Mouse (Mus musculus) ES-E14 (cell line): ENCODE results near the gene Gh.

Source experiments
- CHD2 ChIP-seq: IDR thresholded peaks from 2 replicates; pipeline ENCODE4 v1.6.1; 2014; ENCODE audit warnings: mild to moderate bottlenecking, low read depth, low read length, inconsistent platforms
- HCFC1 ChIP-seq: IDR thresholded peaks from 2 replicates; pipeline ENCODE4 v1.6.1; 2012; ENCODE audit warnings: low read length, inconsistent platforms, borderline replicate concordance; ENCODE audit not compliant: insufficient read depth
- MAFK ChIP-seq: IDR thresholded peaks from 2 replicates; pipeline ENCODE4 v1.6.1; 2014; ENCODE audit warnings: mild to moderate bottlenecking, low read depth, low read length, inconsistent platforms; ENCODE audit not compliant: insufficient read depth
- ZC3H11A ChIP-seq: IDR thresholded peaks from 2 replicates; pipeline ENCODE4 v1.6.1; 2012; ENCODE audit warnings: low read depth, mild to moderate bottlenecking, inconsistent platforms, low read length, borderline replicate concordance

- TF ChIP-seq CHD2 = no peak
- TF ChIP-seq MAFK = no peak
- no peak for TF ChIP-seq ZC3H11A
- TF ChIP-seq HCFC1 = no peak
These were observed 12.7 kb upstream of the Gh start, which contains the start of gene Cd79b for GRCm38 (mm10) chr11:106314333-106314812.
